Mouse (Mus musculus) brain, embryonic 18.5 days (tissue): Measurements from ENCODE around the gene B4galnt3.
"Not testable (repeated sequence)": the region's sequence is repeated elsewhere in the genome, so short reads cannot be mapped to it uniquely, and the experiment has no call there.

ENCODE experiments used
- DNase-seq: peaks from one replicate; pipeline ENCODE4 v3.0.0-alpha.2; 2012; ENCODE audit warnings: low read depth, low spot score

Gene B4galnt3

DNA sequence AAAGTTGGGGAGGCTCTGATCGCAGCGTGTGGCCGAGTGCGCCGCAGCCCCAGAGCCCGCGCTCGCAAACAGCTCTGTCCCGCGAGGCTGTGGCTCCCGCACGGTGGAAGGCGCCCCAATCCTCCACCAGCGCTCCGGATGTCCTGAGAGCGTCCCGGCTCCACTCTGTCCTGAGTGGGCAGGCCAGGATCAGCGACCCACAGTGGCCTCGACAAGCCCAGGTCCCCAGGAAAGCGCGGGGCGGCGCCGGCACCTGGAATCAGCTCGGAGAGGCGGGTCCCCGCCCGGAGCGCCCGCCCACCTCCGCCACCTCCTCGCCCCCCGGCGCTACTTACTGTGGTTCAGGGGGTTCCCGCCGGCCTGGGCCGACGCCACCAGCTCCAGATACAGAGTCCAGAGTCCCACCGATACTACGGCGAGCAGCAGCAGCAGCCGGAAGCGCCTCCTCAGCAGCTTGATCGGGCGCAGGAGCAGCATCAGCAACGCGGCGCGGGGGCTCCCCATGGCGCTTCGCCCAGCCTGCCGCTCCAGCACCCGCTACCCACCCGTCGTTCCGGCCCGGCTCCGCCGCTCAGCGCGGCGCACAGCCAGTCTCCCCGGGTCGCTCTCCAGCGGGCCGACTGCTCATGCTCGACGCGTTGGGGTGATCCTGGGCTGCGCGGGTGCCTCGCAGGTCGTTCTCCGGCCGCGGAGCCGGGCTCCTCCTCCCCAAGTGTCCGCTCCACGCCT lies at the start of gene B4galnt3, which contains the start of gene D330020A13Rik:
B4galnt3 (minus strand) TSS at position 504 of the 729 bp plus-strand sequence.
D330020A13Rik (plus strand) TSS at position 309 of the 729 bp plus-strand sequence.
- no peak for DNase-seq

DNA sequence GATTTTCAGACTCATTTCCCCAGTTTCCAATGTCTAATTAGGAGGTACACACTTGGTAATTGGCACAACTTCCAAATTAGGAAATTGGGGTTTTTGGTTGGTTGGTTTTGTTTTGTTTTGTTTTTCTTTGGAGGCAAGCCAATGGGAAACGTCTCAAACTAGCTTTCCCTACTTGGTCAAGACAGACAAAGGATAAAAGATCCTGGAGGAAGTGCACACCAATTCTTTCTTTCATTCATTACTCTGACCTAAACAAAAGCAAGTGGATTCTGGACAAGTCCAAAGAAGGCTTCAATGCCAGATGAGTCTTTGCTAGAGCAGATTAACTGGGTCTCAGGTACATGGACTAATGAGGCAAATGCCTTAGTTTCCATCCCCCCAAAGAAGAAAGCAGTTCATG lies 49.6 kb upstream of the B4galnt3 start:
- DNase-seq = no peak

DNA sequence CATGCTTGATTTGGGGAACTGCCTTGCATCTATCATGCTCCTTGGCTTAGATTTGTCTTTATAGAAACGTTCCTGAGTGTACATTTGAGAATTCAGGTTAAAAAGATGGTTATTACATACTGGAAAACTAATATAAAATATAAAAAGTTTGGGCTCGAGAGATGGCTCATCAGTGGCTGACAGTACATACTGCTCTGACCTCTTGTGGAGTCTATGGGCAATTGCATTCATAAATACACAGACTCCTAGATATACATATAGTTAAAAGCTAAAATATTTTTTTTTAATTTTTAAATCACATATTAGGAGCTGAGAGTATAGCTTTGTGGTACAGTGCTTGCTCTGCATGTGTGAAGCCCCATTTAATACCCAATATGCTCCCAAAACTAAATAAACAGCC lies 38.0 kb upstream of the B4galnt3 start:
- DNase-seq = no peak

DNA sequence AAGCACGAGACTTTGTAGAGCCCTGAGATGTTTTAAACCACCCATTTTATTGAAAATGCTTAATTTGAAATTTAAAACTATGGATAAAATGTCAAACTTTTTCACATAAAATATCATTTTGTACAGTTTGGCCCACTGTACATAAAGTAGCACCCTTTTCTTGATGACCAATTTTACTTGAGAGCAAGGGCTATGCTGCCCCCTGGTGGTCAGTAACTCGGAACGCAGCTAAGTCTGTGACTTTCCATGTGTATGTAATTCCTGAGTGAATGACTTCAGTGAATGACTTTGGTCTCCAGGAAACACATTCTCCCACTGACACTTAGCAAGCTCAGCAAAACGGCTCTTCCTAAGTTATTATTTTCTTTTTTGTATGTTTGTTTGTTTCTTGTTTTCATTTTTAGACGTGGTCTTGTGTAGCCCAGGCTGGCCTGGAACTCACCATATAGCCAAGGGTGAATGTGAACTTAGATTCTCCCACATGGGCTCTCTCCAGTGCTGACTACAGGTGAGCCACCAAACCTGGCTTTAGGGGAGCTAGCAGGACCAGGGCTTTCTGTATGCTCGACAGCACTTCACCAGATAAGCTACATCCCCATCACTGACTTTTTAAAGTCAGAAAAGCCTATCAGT lies 30.1 kb upstream of the B4galnt3 start:
- peak; percentile 64 for DNase-seq

DNA sequence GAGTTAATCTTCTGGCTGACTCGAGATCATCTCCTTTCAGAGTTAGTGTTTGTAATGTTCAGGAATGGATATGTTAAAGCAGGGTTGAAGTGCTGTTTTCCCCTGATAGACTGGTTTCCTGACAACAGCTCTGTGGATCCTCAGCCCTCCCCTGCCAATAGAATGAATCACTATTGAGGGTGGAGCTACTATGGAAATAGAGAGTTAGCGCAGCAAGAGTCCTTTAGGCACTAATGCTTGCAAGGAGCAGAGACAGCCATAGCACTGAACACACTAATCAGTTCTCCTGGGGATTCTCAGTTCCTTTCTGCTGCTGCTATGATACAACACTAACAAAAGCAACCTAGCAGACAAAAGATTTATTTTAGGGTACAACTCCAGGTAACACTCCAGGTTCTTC lies 26.0 kb upstream of the B4galnt3 start:
- DNase-seq = no peak

DNA sequence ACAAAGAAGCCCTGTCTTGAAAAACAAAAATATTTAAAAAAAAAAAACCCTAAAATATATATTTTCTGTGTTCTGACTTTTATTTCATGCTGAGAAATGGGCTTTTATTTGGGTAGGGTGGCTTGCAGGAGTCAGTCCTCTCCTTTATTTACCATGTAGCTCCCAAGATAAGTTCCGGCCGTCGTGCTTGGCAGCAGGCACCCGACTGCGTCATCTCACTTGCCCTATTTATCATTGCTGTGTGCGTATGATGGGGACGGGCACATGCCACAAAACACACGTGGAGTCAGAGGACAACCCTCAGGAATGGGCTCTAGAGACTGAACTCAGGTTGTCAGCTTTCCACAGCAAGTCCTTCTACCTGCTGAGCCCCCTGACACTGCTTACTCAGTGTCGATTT lies 24.8 kb upstream of the B4galnt3 start:
- no peak for DNase-seq

DNA sequence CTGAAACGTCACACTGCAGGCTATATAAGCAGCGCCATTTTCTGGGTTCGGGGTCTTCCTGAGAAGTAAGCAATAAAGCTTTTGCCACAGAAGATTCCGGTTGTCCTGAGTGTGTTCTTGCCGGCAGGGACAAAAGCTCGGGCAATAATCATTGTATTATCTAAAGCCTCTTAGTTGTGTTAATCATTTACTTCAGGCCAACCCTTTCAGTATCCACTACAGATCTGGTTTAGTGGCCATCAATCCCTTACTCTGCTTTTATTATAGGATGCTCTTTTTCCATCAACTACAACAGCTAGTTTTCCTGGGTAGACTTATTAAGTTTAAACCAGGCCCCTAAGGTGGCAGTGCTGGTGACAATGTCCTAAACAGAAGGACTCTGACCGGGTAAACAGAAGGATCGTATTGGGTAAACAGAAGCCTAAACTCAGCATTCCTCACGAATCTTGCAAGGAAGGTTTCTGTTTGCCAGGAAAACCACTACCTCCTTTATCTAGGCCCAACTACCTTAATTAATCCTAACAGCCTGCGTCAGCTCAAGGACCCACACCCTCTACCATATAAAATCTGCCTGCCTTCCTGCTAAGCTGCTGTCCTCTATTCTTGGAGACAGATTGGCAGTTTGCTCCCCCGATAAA lies 24.1 kb upstream of the B4galnt3 start:
- DNase-seq = no peak

DNA sequence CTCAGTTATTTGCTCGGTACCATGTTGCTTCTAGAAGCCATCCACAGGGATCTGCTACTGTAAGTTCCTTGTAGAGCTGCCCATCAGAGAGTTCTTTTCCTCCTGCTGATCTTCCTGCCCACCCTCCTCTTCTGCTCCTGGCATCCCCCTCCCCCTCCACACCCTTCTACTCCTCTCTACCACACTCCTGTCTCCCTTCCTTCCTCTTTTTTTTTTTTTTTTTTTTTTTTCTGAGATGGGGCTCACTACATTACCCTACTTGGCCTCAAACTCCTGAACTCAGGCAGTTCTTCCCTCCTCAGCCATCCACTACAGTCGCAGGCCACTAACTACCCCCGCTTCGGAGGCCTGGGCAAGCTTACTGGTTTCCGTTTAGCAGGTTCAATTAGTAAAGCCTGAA lies 18.1 kb upstream of the B4galnt3 start:
- no peak for DNase-seq

DNA sequence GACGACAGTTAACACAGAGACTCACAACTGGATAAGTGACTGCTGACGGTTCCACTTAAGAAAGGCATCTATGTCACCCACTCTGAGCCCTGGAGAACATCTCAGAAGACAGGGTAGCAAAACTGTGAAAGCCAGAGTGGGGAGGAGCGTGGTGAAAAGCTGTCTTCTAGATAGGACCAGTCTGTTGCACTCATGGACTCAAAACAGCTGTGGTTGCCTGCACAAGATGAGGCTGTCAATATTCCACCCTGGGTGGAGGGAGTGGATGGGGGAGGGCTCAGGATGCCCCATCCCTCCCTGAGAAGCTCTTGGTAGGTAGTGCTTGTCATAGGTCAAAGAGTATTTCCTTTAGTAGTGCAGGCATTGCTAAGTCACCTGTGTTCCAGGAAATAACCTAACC lies 15.4 kb upstream of the B4galnt3 start:
- no peak for DNase-seq

DNA sequence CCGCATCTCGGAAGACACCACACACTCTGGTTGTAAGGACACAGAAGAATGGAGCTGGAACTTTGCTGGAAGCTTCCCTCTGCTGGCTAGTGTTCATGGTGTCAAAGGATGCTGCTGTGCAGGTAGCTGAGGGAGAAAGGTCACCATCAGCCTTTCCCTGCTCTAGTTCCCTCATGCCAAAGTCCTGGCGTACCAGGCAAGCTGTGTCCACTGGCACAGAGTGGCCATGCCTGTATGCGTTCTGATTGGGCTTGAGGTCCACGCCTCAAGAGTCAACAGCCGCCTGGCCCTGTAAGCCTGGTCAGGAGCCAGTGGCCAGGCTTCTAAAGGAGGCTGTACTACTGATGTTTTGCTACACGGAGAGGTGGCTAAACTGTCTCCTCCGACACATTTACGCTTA lies 15.0 kb upstream of the B4galnt3 start:
- DNase-seq = no peak

DNA sequence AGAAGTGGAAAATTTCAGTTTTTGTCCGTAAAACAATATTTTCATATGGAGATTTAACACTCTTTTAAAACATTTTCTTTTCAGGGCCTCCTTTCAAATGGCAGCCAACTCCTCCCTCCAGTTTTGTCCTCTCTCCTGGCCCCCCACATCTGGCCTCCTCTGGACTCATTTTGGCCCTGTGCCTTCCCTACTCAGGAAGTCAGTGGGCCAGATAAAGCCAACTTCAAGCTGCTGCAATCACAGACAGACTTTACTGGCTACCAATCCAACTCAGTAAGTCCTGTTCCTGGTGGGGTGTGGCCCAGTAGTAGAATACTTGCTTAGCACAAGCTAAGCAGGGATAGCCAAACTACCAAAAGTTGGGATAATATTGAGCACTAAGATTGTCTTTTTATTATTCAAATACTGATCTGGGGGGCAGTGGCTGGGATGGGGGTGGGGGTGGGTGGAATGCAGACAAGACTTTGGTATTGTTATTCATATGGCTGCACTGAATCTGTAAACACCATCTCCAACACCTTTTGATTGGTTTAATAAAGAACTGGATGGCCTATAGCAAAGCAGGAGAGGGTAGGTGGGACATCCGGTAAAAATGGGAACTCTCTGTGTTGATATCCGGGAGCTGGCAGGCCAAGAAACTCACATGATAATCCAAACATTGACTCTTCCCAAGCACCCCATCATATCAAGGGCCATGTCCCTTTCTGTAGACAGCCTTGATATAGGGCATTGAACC lies 12.7 kb upstream of the B4galnt3 start:
- DNase-seq = no peak

DNA sequence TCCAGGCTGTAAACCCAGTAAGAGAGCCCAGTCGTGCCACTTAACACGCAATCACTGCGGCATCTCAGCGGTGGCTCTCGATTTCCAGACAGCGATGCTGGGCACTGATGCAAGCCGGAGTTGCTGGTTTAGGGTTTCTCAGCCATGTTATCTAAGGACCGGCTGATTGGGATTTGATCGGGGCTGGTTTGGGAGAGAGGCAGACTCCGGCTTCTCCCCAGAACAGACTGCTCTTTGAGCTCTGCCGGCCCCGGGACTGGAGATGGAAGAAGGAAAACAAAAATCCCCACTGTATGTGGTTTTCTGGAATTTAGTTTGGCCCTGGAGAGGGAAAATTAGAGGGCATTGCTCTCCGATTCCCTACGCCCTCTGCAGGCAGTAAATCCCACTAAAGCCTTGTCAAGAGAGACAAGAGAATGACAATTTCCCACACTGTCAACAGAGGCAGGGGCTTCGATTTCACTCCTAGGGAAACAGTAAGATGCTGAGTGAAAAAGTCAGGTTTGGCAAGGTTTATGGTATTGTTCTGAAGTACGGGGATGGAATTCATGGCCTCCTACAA lies 8.5 kb upstream of the B4galnt3 start:
- DNase-seq = no peak

DNA sequence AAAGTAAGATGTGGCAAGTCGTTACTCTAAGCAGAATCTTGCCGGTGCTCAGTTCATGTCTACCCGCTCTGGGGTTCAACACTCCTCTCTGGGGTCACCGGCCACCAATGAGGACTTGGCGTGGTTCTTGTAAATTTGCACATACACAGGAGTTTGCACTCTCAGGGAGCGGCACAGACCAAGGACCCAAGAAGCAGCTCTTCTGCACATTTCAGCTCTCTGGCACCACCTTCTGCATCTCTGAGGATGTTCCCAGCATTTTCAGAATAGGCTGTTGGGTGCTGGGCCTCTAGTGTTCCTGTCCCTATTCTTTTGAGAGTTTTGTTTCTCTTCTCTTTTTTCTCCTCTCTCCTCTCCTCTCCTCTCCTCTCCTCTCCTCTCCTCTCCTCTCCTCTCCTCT lies 6.8 kb upstream of the B4galnt3 start:
- peak; percentile 24 for DNase-seq

DNA sequence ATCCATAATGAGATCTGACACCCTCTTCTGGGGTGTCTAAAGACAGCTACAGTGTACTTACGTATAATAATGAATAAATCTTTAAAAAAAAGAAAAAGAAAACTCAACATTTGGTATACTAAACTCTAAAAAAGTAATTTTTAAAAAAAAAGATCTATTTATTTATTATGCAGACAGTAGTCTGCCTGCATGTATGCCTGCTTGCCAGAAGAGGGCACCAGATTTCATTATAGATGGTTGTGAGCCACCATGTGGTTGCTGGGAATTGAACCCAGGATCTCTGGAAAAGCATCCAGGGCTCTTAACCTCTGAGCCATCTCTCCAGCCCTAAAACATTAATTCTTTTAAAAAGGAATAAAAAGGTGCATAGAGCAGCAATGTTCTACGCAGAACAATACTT lies 2.2 kb upstream of the B4galnt3 start:
- DNase-seq = not testable (repeated sequence)

DNA sequence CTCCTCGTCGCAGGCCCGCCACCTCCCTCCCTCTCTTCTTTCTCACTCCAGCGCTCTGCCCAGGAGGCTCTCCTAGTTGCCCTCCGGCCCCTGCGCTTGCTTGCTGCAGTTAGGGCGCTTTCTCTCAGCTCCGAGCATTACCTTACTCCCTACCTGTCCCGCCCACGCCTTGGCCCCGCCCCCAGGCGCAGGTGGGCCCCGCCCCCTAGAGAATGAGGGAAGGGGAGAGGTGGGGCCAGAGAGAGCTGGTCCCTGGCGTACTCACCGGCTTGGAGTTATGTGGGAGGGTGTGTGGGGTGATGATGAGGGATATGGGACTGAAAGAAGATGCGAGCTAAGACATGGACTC lies 400 bp upstream of the B4galnt3 start:
- DNase-seq = no peak

DNA sequence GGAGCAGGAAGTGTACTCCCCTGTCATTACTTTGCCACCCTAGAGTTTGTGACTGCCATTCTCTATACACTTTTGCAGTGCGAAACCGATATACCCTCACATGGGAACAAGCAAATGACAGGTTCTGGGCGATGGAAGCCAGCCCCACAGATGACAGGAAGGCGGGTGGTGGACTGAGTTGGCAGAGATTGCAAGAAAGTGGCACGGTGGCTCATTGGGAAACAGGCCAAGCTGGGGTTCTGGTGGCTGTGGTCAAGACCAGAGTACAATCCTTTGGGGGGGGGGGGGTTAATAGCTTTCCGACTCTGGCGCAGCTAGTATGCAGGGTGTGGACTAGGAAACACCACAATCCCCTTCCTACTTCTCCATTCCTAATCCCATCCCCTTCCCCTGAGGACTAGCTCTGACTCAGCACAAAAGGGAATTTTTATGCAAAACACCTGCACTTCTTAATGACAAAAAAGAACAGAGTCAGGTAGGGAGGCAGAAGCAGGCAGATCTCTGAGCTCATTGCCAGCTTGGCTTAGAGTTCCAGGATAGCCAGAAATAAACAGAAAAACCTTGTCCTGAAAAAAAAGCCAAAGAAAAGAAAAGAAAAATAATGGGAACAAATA lies 2.9 kb downstream of the B4galnt3 start:
- DNase-seq = no peak

DNA sequence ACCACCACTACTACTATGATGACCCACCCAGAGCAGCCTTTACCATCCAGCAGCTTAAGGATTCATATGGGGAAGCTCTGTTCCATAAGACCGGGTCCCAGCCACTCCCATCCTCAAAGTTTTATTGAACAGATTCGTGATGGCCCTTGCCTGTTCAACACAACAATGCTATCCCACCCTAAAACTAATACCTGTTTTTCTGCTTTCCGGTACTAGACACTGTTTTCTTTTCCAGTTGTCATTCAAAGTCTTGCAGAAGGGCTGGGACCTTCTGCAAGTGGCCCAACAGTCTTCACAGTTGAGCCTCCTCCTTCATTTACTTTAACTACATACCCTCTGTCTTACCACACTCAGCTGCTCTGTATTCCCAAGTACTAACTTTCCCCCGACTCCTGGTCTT lies 4.9 kb downstream of the B4galnt3 start:
- DNase-seq = no peak

DNA sequence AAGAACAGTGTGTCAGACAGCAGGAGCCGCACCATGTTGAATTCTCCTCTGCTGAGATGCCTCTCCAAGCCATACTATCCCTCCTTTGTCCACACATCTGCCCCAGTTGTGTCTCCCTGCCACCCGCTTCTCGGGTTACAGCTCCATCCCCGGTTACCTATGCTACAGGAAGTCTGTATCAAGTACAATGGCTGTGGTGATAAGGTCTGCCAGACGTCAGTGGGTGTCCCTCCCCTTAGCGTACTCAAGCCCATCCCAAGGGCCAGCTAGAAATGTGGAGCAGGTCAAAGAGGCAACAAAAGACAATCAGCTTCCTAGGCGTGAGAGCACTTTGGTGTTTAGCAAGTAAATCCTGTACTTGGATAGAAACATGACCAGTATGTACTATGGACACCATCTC lies 5.8 kb downstream of the B4galnt3 start:
- no peak for DNase-seq

DNA sequence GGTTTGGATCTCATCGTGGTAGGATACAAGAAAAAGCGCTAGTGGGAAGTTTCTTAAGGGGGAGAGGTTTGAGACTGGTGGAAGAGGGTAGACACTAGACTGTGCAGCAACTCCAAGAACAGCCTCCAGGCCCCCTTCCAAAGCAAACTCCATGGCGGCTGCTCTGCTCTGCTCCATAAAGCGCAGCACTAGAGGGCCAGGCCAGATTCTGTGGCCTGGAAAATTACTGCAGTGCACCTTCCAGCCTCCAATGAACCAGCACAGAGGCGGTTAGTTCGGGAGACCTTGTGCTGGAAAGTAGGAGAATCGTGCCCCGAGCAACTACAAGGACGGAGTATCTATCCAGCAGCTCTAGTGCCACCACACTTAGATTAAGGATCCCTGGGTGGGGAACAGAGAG lies 7.1 kb downstream of the B4galnt3 start:
- DNase-seq = no peak

DNA sequence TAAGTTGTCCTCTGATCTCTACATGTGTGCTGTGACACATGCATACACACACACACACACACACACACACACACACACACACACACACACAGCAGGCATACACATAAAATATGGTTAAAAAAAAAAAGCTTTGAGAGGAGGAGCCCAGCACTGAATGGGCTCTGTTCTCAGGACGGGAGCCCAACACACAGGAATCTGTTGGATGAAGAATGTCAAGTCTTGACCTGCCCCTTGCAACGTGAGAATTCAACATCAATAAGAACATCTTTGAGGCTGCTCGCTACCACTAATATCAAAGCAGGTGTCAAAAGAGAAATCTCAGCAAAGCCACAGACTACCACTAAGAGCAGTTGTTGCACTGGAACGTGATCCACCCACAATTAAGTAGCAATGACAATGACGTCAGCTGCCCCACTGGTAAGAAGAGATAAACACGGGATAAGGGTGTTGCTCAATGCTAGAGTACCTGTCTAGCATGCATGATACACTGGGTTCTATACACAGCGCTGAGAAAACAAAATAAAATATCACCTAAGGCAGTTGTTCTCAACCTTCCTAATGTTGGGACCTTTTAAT lies 17.4 kb downstream of the B4galnt3 start:
- DNase-seq = no peak

DNA sequence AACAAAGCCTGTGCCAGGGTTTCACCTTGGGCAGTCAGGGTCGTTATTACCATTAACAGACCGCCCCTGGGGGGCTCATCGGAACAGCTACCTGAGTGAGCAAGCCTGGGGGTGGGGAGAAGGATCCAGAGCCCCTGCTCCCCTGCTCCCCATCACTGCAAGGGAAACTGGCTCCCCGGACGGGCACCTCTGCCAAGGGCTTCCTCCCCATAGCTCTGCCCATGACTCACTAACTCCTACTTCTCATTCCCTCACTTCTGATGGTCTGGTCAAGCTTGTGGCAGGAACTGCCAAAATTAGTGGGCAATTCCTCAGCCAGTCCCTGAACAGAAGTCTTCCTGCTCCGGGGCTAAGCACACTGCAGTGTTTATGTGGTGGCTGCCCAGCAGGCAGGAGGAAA lies 19.1 kb downstream of the B4galnt3 start:
- DNase-seq = no peak
